Mouse (Mus musculus) urinary bladder, adult 2 months (tissue): ENCODE results near the gene Gpr153. TPM values are rescaled to one million over a fixed set of nuclear protein-coding genes. Genes with fewer than 3 reads are reported as not detected.

Experiments
- DNase-seq: peaks from one replicate; pipeline ENCODE4 v3.0.0; 2022; ENCODE audit warnings: low spot score
- polyA plus RNA-seq: library from polyadenylated mRNA; depleted of rRNA; stranded (reverse); fragments of >200 nt; gene quantifications from 2 replicates; pipeline ENCODE4 v1.2.3, GENCODE M21; 2012; rRNA removed

Gene Gpr153
- polyA plus RNA-seq, 1 experiment = 31.3 TPM

DNA sequence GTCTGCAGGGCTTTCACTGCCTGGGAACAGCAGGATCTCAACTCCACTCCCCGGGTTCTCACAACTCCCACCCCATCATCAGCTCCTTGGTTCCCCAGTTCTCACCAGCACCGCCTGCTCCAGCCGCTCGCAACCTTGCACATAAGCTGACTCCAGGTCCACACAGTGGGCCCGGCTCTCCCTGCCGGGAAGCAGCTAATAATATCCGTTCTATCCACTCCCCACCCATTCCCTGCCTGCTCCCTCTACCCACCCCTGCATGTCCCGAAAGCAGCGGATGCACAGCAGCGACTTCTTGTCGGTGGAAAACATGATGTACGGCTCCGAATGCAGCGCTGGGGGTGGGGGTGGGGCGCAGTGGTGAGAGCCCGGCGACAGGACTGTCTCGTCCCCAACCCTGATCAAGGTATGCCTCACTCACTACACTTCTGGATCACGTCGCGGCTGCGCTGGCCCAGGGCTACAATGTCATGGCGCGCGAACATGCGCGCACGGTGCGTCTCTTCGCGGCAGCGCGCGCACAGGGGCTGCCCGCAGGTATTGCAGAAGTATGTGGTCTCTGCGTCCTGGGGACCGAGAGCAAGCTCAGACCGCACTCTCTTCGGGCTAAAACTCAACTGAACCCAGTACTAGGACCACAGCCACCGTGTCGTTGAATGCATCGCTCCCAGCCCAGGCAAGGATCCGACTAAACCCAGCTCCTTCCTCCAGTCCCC lies 41.6 kb downstream of the Gpr153 start:
- DNase-seq = no peak

DNA sequence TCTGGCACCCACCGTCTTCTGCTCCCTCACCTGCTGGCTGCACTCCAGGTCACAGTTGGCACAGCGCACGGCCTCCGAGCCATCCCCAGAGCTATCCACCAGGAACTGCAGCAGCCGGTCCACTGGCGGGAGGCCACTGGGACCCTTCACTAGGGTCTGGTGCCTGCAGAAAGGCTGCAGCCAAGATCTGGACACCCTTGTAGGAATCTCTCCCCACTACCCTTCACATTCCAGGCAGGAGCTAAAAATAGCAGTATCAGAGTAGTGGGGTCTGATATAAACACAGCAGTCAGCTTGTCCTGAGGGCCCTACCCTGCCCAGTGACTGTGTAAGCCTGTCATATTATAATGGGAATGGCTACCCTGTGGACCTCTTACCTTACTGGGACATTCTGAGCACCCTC lies 43.6 kb downstream of the Gpr153 start:
- DNase-seq = no peak

DNA sequence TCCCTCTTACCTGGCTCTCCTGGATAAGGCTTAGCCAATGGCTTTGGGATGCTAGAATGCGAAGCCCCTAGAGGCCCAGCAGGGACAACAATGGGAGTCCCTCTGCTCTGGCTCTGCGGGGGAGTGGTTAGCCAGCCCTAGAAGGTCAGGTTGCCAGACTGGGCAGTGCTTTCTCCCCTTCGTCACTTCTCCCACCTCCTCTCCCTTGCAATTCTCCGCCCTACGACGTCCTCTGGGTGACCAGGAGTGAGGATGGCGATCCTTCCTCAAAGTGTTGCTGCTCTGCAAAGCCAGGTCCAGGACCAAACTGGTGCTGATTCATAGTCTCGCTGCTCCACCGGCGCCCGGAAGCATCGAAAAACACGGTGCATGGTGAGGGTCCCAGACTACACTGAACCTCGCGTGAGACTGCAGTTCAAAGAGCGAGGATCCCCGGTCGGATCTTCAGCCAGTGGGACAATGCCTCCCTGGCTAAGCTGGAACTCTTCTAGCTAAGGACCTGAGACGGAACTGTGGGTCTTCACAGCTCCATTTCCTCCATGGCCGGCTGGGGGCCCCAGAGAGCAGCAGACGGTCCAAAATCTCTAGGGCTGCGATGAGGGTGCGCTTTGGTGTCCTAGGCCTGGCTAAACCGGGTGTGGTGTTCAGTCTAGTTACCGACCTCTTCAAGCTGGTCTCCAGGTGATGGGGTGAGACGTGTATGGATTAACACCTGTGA lies 44.6 kb downstream of the Gpr153 start, which contains the start of gene Rnf207:
TSS of gene Rnf207 (minus strand) at position 477 of the 718 bp plus-strand sequence.
- DNase-seq = peak; percentile 40

DNA sequence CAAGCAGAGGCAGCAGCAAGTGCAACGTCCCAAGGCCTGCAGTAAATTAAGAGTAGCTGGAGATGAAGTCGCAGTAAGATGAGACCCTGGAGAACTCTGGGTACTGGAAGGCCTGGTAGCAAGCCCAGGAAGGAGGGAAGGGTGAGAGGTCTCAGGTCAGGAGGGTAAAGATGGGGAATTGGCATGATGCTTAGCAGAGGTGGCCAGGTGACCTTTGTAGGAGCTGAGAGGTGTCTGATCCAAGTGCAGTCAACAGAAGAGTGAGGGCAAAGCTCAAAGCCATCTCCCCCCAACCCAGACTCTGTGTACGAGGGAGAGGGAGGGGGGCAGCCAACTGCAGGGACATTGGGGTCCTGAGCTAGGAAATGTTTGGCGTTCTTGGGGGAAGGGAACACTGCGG lies 47.4 kb downstream of the Gpr153 start:
- no peak for DNase-seq

DNA sequence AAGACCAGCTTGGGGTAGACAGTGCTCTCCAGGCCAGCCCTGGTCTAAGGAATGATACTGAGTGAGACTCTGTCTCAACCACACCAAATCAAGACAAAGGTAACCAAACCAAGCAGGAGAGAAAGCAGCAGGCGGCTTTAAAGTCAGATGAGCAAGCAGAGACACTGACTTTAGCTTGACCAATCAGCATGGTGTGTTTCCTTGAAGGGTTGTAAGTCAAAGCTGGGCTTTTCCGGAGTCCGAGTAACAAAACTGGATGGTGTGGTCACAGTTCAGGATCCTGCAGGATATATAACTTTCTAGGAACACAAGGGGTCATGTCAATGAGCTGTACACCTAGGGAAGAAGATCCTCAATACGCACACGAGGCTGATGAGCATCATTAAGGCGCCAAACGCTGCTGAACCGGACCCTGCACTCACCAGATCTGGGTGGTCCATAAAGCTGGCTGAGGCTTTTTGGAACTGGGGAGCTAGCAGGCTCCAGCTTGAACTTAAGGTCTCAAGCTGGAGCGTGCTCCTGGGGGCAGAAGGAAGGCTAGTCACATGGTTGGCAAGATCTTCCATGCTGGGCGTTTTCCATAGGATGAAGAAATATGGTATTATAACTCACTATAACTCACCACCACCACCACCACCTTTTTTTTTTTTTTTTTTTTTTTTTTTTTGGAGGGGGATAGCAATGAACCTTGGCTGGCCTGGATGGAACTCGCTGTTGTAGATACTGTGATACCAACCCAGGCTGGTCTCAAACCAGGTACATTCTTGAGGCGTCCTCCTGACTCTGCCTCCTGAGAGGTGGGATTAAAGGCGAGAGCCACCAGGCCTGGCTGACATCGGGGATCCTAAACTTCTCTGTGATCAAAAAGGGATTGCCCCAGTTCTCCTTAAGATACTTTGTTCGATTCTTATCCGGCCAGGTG lies 50.9 kb downstream of the Gpr153 start:
- no peak for DNase-seq

DNA sequence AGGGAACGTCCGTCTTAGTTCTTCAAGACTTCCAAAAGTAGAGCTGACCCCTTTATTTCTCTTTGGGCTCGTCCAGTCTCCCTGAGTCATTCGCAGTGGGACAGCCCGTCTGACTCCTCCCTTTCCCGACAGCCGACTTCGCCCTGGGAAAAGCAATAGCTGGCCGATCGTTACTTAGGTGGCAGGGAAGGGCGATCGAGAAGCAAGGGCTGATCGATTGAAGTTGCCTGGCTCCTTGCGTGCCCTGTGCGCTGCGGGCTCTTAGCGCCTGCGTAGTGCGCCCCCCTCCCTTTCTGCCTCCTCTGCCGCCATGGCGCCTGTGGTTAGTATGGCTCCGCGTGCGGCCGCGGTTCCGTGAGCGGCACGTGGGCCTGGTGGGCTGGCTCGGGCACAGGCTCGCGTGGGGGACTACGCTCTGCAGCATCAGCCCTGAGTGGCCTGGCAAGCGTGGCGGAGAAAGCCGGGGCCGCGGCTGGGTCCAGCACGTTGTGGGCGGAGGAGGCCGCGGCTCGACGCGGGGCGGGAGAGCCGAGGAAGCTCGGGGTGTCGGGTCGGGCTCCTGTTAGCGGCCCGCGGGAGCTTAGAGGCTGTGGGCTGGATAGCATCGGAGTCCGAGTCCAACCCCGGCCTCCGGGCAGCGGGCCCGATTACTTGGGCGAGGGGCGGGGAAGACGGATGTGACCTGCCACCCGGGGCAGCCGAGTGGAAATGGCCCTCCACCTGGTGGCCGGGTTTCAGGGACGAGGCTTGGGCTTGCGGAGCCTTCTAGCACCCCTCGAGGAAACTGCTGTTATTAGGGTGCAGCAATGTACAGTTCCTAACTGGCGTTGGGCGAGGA lies 51.8 kb downstream of the Gpr153 start, which contains the start of gene Rpl22:
TSS of gene Rpl22 (plus strand) at position 169 of the 838 bp plus-strand sequence.
- DNase-seq = peak; percentile 83

DNA sequence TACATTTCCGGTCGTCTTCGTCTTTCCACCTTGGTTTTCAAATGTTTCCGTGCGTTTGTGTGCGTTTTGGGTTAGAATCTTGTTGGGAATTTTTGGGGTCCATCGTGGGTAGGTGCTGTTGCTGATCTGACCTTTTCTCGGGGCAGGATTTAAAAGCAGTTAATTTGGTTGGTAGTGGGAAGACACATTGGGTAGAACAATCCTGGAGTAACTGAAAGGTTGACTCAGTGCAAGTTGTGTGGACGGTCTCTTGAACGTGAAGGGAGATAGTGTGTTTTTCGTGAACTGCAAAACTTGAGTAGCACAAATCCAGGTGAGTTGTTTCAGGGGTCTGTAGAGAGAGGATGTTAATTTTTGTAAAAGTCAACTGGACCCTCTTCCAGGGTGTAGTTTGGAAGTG lies 52.5 kb downstream of the Gpr153 start:
- DNase-seq = no peak

DNA sequence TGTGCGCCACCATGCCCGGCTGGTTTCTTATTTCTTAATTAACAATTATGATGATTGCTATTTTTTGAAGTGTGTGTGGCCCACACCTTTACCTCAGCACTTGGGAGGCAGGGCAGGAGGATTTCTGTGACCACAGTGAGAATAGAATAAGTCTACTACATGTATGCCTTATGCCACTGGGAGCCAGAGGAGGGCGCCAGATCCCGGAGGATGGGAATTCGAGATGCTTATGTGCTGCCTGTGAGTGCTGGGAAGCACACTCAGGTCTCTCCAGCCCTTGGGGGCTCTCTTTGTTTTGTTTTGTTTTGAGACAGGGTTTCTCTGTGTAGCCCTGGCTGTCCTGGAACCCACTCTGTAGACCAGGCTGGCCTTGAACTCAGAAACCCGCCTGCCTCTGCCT lies 54.7 kb downstream of the Gpr153 start:
- no peak for DNase-seq

DNA sequence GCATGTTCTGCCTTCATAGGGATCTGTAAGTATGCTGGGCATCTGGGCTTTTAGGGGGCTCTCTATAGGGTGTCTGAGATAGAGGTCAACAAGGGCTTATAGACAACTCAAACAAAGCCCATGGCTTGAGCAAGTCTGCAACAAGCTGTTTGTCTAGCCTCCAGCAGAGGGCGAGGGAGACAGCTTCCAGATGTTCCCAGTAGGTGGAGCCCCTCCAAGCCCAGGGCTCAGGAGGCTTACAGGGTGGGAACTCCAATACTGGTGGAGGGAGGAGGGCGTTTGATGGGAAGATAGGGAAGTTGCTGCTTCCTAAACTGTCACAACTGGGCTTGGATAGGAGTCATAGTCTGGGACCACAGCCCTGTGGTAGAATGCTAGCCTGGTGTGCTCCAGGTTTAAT lies 58.9 kb downstream of the Gpr153 start:
- no peak for DNase-seq

DNA sequence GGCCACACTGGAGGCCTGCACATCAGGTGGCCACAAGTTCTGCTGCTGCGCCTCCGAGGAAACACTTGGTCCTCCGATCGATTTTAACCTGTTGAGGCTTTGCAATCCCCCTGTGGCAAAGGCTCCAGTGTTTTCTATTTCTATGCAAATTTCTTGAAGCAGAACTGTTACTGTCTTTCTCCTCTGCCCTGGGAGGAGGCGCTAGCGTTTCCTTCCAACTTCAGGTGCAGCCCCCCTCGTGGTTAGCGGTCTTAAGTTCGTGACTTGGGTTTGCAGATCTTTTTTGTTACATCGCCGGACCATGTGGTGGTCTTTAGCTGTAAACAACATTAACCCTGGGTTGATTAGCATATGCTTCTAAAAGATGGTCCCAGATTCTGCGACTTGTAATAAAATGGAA lies 59.6 kb downstream of the Gpr153 start:
- DNase-seq = no peak

Other genes with a start within 250 kb of the Gpr153 start
- 13.5 and 16.0 TPM in 2 replicates for gene Zbtb48, start 246.6 kb upstream of the Gpr153 start, polyA plus RNA-seq
- gene Tas1r1, start 235.7 kb upstream of the Gpr153 start, polyA plus RNA-seq = 0.04 and 0.10 TPM in 2 replicates
- gene Nol9, start 234.9 kb upstream of the Gpr153 start, polyA plus RNA-seq = 11.3 and 13.0 TPM in 2 replicates
- gene Plekhg5, start 201.7 kb upstream of the Gpr153 start, polyA plus RNA-seq = 13.2 and 14.6 TPM in 2 replicates
- 3.7 TPM in 2 replicates for gene Tnfrsf25, start 158.3 kb upstream of the Gpr153 start, polyA plus RNA-seq
- gene Espn, start 121.9 kb upstream of the Gpr153 start, polyA plus RNA-seq = 6.0 and 7.8 TPM in 2 replicates
- gene Hes2, start 115.4 kb upstream of the Gpr153 start, polyA plus RNA-seq = 0.23 and 0.46 TPM in 2 replicates
- gene Acot7, start 96.1 kb upstream of the Gpr153 start, polyA plus RNA-seq = 44.9 and 48.1 TPM in 2 replicates
- not detected in 2 replicates for gene Hes3, start 17.4 kb downstream of the Gpr153 start, polyA plus RNA-seq
- 25.2 and 26.2 TPM in 2 replicates for gene Icmt, start 23.0 kb downstream of the Gpr153 start, polyA plus RNA-seq
- 28.0 and 34.9 TPM in 2 replicates for gene Rnf207, start 44.8 kb downstream of the Gpr153 start, polyA plus RNA-seq
- 727 and 877 TPM in 2 replicates for gene Rpl22, start 51.5 kb downstream of the Gpr153 start, polyA plus RNA-seq
- 0.55 and 0.56 TPM in 2 replicates for gene Chd5, start 64.4 kb downstream of the Gpr153 start, polyA plus RNA-seq
- gene Nphp4, start 202.5 kb downstream of the Gpr153 start, polyA plus RNA-seq = 1.2 and 1.6 TPM in 2 replicates
- 1.8 and 2.7 TPM in 2 replicates for gene Kcnab2, start 203.6 kb downstream of the Gpr153 start, polyA plus RNA-seq